Mouse (Mus musculus) right cerebral cortex, postnatal 14 days (tissue): ENCODE measurements around the gene Meis3.

Source experiments
- DNase-seq: peaks from one replicate; pipeline ENCODE4 v3.0.0; 2022

The Meis3 gene

GRCm38 (mm10) chr7:16221582-16222272 lies 46.8 kb downstream of the Meis3 start, which contains the start of gene Dhx34:
Dhx34 (minus strand) TSS chr7:16222037.
- DNase-seq, result peak; percentile 94

- DNase-seq, result no peak
Measured at GRCm38 (mm10) chr7:16229869-16230268, 55.0 kb downstream of the Meis3 start.
